Mouse (Mus musculus) myocyte (in vitro differentiated cells): ENCODE data around the gene H2-DMb1.

Experiments used
- CEBPB ChIP-seq: IDR thresholded peaks from 2 replicates; pipeline ENCODE4 v1.6.1; 2011; ENCODE audit warnings: mild to moderate bottlenecking, moderate library complexity; ENCODE audit not compliant: poor library complexity, insufficient read depth, severe bottlenecking
- E2F4 ChIP-seq: IDR thresholded peaks from one replicate; pipeline ENCODE4 v1.6.1; 2011; ENCODE audit warnings: mild to moderate bottlenecking, control low read depth, moderate library complexity; ENCODE audit not compliant: insufficient read depth
- MAX ChIP-seq: IDR thresholded peaks from one replicate; pipeline ENCODE4 v1.6.1; 2011; ENCODE audit warnings: low read depth, mild to moderate bottlenecking, control low read depth
- MYOD1 ChIP-seq, 3 experiments: IDR thresholded peaks; one replicate each; pipeline ENCODE4 v1.6.1; 2011; ENCODE audit warnings: control low read depth in 2 of 3, low read depth in 2 of 3, mild to moderate bottlenecking in 2 of 3, moderate library complexity in 1 of 3; ENCODE audit not compliant: insufficient read length in 2 of 3, control insufficient read depth in 1 of 3
- MYOG ChIP-seq, 3 experiments: IDR thresholded peaks; one replicate each; pipeline ENCODE4 v1.6.1; 2011; ENCODE audit warnings: control low read depth in 2 of 3, low read depth in 2 of 3, mild to moderate bottlenecking in 2 of 3; ENCODE audit not compliant: insufficient read length in 2 of 3, control insufficient read depth in 1 of 3, insufficient read depth in 1 of 3
- POLR2A ChIP-seq: IDR thresholded peaks from one replicate; pipeline ENCODE4 v1.6.1; 2011; ENCODE audit warnings: low read depth, mild to moderate bottlenecking, control low read depth, moderate library complexity; ENCODE audit not compliant: insufficient read length
- POLR2AphosphoS2 ChIP-seq: IDR thresholded peaks from one replicate; pipeline ENCODE4 v1.6.1; 2011; ENCODE audit warnings: low read depth, control low read depth; ENCODE audit not compliant: insufficient read length
- SRF ChIP-seq: IDR thresholded peaks from one replicate; pipeline ENCODE4 v1.6.1; 2011; ENCODE audit warnings: low read depth; ENCODE audit not compliant: control insufficient read depth, insufficient read length
- TCF12 ChIP-seq: IDR thresholded peaks from one replicate; pipeline ENCODE4 v1.6.1; 2011; ENCODE audit warnings: mild to moderate bottlenecking, control low read depth; ENCODE audit not compliant: poor library complexity, insufficient read depth, severe bottlenecking
- USF1 ChIP-seq: IDR thresholded peaks from one replicate; pipeline ENCODE4 v1.6.1; 2011; ENCODE audit warnings: low read depth, mild to moderate bottlenecking, control low read depth, moderate library complexity

DNA sequence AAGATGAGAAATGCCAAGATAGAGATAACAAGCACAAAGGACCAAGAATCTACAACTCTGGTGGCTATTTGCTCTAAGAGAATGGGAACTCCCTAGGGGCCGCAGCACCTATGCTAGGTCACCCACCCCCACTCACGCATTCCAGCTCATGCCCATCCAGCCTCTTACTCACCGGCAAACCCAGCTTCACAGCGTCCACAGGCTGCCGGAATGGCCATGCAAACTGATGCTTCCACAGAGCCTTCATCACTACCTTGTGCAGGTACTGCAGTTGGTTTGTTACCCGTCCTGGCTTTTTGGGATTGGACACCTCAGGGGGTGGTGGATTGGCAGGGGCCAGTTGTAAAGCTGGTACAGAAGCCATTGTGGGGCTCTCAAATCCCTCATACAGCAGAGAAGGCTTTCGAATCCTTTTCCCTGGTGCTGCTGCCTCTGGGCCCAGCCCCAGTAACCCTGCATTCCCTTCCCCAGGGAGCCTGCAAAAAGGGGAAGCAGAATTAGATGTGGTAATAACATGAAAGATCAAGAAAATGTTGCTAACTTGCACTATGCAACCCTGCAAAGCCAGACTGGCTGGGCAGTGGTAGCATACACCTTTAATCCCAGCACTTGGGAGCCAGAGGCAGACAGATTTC lies 36.0 kb upstream of the H2-DMb1 start:
- TF ChIP-seq USF1 (no peak), POLR2AphosphoS2 (peak; percentile 68), E2F4 (no peak), POLR2A (peak; percentile 14), CEBPB (no peak), TCF12 (no peak), MYOG (IDR thresholded peaks at IDR 0.05; ENCODE audit: control insufficient read depth in 1 of 3, insufficient read depth in 1 of 3, insufficient read length in 2 of 3, low read depth in 2 of 3) (no peak), SRF (no peak), MAX (no peak), MYOD1 (IDR thresholded peaks at IDR 0.05; ENCODE audit: control insufficient read depth in 1 of 3, insufficient read length in 2 of 3, low read depth in 2 of 3) (no peak)
